Mouse (Mus musculus) bone marrow, adult 2 months (tissue): ENCODE measurements around the gene Ncl.
"Not testable (repeated sequence)": the region's sequence is repeated elsewhere in the genome, so short reads cannot be mapped to it uniquely, and the experiment has no call there.

Experiments
- CTCF ChIP-seq: fragments of 200-500 bp; IDR thresholded peaks from 2 replicates; pipeline ENCODE4 v1.5.1; 2011; ENCODE audit warnings: low read length, control low read depth; ENCODE audit not compliant: control insufficient read depth, insufficient read depth
- POLR2A ChIP-seq: fragments of 200-500 bp; IDR thresholded peaks from 2 replicates; pipeline ENCODE4 v1.6.1; 2011; ENCODE audit warnings: low read depth, mild to moderate bottlenecking, control low read depth, low read length, borderline replicate concordance; ENCODE audit not compliant: control insufficient read depth

DNA sequence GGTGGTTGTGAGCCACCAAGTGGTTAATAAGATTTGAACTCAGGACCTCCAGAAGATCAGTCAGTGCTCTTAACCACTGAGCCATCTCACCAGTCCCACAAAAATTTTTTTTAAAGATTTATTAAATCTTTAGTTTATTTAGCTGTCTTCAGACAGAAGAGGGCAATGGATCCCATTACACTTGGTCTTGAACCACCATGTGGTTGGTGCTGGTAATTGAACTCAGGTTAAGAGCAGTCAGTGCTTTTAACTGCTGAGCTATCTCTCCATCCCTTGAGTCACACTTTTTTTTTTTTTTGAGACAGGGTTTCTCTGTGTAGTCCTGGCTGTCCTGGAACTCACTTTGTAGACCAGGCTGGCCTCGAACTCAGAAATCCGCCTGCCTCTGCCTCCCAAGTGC lies 18.1 kb downstream of the Ncl start:
- TF ChIP-seq CTCF, POLR2A: not testable (repeated sequence)
